Comparison of ENCODE assay signal across 8 mouse cellular contexts in the genomic region with DNA sequence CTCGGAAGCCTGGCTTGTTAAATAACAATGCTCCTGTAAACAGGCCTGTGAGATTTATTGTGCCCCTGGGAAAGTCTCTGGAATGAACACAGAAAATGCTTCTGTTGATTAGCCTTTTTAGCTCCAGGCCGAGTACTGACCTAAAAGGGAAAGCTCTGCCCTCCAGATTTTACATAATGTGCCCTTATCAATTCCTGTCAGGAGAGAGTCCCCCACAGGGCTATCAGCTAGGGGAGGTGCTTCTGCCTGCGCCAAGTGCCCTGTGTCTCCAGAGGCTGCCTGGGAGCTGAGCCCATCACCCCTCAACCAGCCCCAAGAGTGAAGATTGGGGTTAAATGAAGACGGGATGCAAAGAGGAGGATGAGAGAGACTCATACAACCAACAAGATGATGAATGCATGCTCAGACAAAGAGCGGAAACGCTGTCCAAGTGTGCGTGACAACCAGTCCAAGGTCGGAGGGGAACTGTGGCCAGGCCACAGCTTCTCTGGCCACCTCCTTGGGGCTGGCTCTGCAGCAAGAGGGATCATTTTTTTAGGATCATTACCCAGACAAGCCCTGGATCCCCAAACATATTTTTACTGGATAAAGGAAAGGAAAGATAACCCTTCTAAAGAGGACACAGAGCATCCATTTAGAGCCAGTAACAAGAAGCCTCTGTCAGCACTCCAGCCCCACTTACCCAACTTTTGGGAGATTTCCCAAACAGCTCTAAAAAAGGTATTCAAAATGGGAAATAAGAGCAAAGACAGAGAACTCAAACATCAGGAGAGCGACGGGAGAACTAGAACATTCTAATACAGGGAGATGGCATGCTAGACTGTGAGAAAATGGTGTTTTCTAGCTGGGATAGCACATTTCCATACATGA.
DNase-seq lines count a peak whose midpoint lies in the region; ATAC-seq and TF ChIP-seq lines count a peak whose summit lies in the region.

No protein-coding gene starts in this region.

- no peak overlapping the region for H3K9ac ChIP-seq in intestine, embryonic 16.5 days (ENCODE audit: low read depth, low read length)
- no peak overlapping the region for H3K9ac ChIP-seq in intestine, postnatal 0 days (ENCODE audit: low read depth, low read length)
- H3K9ac ChIP-seq in hindbrain, embryonic 15.5 days = no peak overlapping the region
- H3K9ac ChIP-seq in liver, embryonic 15.5 days = no peak overlapping the region

- no peaks in the 10 kb centered on the region for H3K27me3 ChIP-seq in intestine, embryonic 16.5 days (replicated peaks; ENCODE audit: control insufficient read depth, insufficient read depth, low read length)
- no peaks in the 10 kb centered on the region for H3K27me3 ChIP-seq in intestine, postnatal 0 days (replicated peaks; ENCODE audit: control insufficient read depth, insufficient read depth, low read length)
- no peaks in the 10 kb centered on the region for H3K27me3 ChIP-seq in hindbrain, embryonic 15.5 days
- H3K27me3 ChIP-seq in liver, embryonic 15.5 days = 0 out of 2 replicates have a peak, but pooled peaks cover 3% of the 10 kb centered on the region

- peaks cover 12% of the 10 kb centered on the region for H3K4me1 ChIP-seq in intestine, embryonic 16.5 days (ENCODE audit: control insufficient read depth, insufficient read depth, low read length)
- H3K4me1 ChIP-seq in intestine, postnatal 0 days (replicated peaks; ENCODE audit: control insufficient read depth, insufficient read depth, low read length) = no peaks in the 10 kb centered on the region
- H3K4me1 ChIP-seq in hindbrain, embryonic 15.5 days (replicated peaks) = peaks cover 24% of the 10 kb centered on the region
- no peaks in the 10 kb centered on the region for H3K4me1 ChIP-seq in liver, embryonic 15.5 days (replicated peaks)

- no peak for ATAC-seq in intestine, embryonic 16.5 days
- no peak for ATAC-seq in intestine, postnatal 0 days
- no peak for ATAC-seq in hindbrain, embryonic 15.5 days (ENCODE audit: low FRiP score, low read depth)
- no peak for ATAC-seq in liver, embryonic 15.5 days (ENCODE audit: insufficient read depth)

- no peak overlapping the region for H3K4me2 ChIP-seq in intestine, embryonic 16.5 days (ENCODE audit: low read depth, low read length)
- no peak overlapping the region for H3K4me2 ChIP-seq in intestine, postnatal 0 days (replicated peaks; ENCODE audit: low read depth)
- no peak overlapping the region for H3K4me2 ChIP-seq in hindbrain, embryonic 15.5 days
- H3K4me2 ChIP-seq in liver, embryonic 15.5 days = no peak overlapping the region

- peak overlapping the region; percentile 31; the same call in 1 of the 2 replicates for H3K27ac ChIP-seq in intestine, embryonic 16.5 days (ENCODE audit: low read length)
- no peak overlapping the region for H3K27ac ChIP-seq in intestine, postnatal 0 days (ENCODE audit: low read depth, low read length)
- H3K27ac ChIP-seq in hindbrain, embryonic 15.5 days (replicated peaks) = peak overlapping the region; percentile 53
- H3K27ac ChIP-seq in liver, embryonic 15.5 days (replicated peaks) = 0 out of 2 replicates have a peak overlapping the region, but pooled peaks have one; percentile 6

- no peaks in the 10 kb centered on the region for H3K36me3 ChIP-seq in intestine, embryonic 16.5 days (ENCODE audit: control insufficient read depth, insufficient read depth, low read length)
- H3K36me3 ChIP-seq in intestine, postnatal 0 days (ENCODE audit: control insufficient read depth, insufficient read depth) = no peaks in the 10 kb centered on the region
- H3K36me3 ChIP-seq in hindbrain, embryonic 15.5 days = no peaks in the 10 kb centered on the region
- H3K36me3 ChIP-seq in liver, embryonic 15.5 days (replicated peaks) = no peaks in the 10 kb centered on the region

- H3K9me3 ChIP-seq in intestine, embryonic 16.5 days (ENCODE audit: control insufficient read depth, low read length) = no peaks in the 10 kb centered on the region
- no peaks in the 10 kb centered on the region for H3K9me3 ChIP-seq in intestine, postnatal 0 days (ENCODE audit: control insufficient read depth)
- no peaks in the 10 kb centered on the region for H3K9me3 ChIP-seq in hindbrain, embryonic 15.5 days
- no peaks in the 10 kb centered on the region for H3K9me3 ChIP-seq in liver, embryonic 15.5 days (replicated peaks)

- H3K4me3 ChIP-seq in intestine, embryonic 16.5 days (ENCODE audit: low read length) = no peak overlapping the region
- H3K4me3 ChIP-seq in intestine, postnatal 0 days (ENCODE audit: low read depth, low read length) = no peak overlapping the region
- no peak overlapping the region for H3K4me3 ChIP-seq in hindbrain, embryonic 15.5 days
- H3K4me3 ChIP-seq in liver, embryonic 15.5 days (replicated peaks) = no peak overlapping the region

- WGBS in intestine, embryonic 16.5 days = 54% methylated on average over 10 of the region's 10 CpGs
- WGBS in intestine, postnatal 0 days = 55% methylated on average over 10 of the region's 10 CpGs
- 39% methylated on average over 10 of the region's 10 CpGs for WGBS in hindbrain, embryonic 15.5 days
- WGBS in liver, embryonic 15.5 days (ENCODE audit: insufficient replicate concordance) = 33% methylated on average over 10 of the region's 10 CpGs

- TF ChIP-seq CTCF in intestine, postnatal 0 days (IDR thresholded peaks at IDR 0.05; ENCODE audit: low read depth) = no peak

- DNase-seq in gastrocnemius, adult 8-10 months (ENCODE audit: low spot score in 2 of 2) = peak; percentile 9 to 16
- DNase-seq in cerebellum, postnatal 25 days = no peak
- no peak for DNase-seq in right cerebral cortex, adult 2 months (ENCODE audit: low spot score in 2 of 2)
- DNase-seq in urinary bladder, postnatal 10 days (ENCODE audit: low spot score) = no peak

Comparison
In these comparisons a context has a peak if more than half of its experiments do, and no peak if none do; other contexts are left out.
1. DNase-seq: peak in gastrocnemius, adult 8-10 months (2 of 2); none in cerebellum, postnatal 25 days (0 of 2), right cerebral cortex, adult 2 months (0 of 2) and urinary bladder, postnatal 10 days (single experiment).